Mouse (Mus musculus): ENCODE measurements around the gene Tpra1.

The Tpra1 gene

DNA sequence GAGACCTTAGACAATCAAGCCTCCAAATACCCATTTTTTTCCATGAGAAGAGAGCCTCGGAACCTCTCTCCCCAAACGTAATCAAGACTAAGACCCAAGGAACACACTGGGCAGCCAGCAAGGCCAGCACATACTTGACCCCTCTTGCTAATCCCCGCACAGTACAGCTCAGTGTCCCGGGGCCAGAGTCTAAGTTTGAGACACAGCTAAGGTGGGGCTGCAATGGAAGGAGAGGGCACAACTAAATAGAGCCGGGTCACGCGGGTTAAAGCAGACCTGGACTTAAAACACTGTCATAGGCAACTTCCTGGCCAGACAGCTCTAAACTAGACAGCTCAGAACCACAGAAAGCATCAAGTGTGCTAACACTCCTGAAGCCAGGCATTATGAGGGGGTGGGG is 11.2 kb upstream of the Tpra1 start:
- no peak for DNase-seq (ENCODE audit: low spot score)

GRCm38 (mm10) chr6:88893559-88893958 is 8.5 kb upstream of the Tpra1 start:
- DNase-seq (ENCODE audit: low spot score): peak; percentile 36

DNA sequence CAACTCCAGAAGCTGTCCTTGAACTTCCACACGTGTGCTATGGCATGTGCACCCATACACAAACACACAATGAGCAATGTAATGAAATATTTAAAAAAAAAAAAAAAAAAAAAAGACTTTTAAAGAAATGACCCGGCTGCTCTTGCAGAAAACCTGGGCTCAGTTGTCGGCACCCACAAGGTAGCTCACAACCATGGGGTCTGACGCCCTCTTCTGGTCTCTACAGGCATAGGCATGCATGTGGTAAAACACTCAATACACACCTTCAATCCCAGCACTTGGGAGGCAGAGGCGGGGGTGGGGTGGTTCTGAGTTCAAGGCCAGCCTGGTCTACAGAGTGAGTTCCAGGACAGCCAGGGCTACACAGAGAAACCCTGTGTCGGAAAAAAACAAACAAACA is 6.1 kb upstream of the Tpra1 start:
- DNase-seq (ENCODE audit: low spot score): no peak

- DNase-seq (ENCODE audit: low spot score): no peak
These were observed 4.8 kb upstream of the Tpra1 start for GRCm38 (mm10) chr6:88897246-88897645.

- DNase-seq (ENCODE audit: low spot score): peak; percentile 96
These were observed 3.5 kb upstream of the Tpra1 start, which contains the start of gene Mcm2 for GRCm38 (mm10) chr6:88898534-88899048. Mcm2 (minus strand) TSS chr6:88898780.

DNA sequence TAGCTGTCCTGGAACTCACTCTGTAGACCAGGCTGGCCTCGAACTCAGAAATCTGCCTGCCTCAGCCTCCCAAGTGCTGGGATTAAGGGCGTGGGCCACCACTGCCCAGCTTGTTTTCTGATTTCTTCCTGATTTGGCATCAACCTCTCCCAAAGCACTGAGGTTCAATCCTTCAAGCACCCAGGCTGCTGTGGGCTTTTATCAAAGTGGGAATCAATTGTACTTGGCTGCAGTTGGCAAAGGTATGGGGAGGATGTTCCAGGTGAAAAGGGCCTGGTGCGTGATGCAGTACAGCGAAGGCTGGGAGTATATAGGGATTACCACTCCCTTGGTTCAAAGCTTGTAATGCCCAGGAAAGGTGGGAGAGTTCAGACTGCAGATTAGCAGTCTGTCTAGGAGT is 3.0 kb upstream of the Tpra1 start:
- DNase-seq (ENCODE audit: low spot score): no peak

GRCm38 (mm10) chr6:88899628-88900027 is 2.4 kb upstream of the Tpra1 start:
- DNase-seq (ENCODE audit: low spot score): no peak

DNA sequence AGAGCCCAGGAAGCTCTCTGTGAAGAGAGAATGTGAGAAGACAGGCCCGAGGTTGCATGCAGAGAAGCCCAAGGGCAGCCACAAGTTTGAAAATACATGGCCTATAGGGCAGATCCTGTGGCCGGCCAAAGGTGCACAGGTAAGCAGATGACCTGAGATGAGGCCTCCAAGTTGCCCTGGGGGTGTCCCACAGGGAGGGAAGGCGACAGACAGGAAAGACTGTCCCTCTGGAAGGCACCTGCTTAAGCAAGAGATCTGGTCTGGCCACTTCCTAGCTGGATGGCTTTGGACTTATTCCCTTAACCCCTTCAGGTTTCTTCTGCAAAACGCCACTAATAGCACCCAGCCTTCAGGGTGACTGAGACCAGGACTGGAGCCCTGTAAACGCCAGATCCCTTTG is 580 bp upstream of the Tpra1 start:
- peak; percentile 53 for DNase-seq (ENCODE audit: low spot score)

GRCm38 (mm10) chr6:88903708-88904107 is 1.7 kb downstream of the Tpra1 start:
- no peak for DNase-seq (ENCODE audit: low spot score)

DNA sequence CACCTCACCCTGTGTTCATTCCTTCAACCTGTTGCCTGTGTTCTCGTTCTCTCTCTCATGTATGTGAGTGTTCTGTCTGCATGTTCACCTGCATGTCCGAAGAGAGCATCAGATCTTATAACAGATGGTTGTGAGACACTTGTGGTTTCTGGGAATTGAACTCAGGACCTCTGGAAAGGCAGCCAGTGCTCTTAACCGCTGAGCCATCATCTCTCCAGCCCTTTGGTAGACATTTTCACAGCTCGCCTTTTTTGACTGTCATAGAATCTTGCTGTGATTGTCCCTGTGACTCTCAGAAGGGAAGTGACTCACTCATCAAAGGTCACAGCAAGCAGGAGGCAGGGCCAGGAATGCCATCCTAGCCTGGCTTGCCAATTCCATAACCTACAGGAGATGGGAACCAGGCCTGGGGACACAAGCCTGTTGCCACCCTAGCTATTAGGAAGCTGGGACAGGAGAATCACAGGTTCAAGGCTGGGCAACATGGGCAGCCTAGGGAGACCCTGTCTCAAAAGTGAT is 2.5 kb downstream of the Tpra1 start:
- DNase-seq (ENCODE audit: low spot score): no peak

DNA sequence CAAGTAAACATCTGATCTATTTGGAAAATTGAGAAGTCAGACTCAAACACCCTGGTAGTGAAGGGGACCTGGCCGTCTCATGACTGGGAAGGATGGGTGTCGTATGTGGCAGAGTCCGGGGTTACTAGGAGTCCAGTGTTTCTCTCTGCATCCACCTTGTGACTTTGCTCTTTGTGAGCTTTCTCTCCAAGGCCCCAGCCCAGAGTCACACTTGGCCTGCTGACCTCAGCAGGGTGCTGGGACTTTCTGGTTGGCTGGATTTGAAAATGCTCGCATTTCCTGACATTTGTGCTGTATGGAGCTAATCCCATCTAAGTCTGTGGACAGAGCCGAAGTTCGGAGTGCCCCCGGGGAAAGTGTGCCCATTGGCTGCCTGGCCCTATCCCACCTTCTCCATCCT is 3.0 kb downstream of the Tpra1 start:
- no peak for DNase-seq (ENCODE audit: low spot score)

- peak; percentile 82 for DNase-seq (ENCODE audit: low spot score)
These were observed 4.5 kb downstream of the Tpra1 start for GRCm38 (mm10) chr6:88906369-88907108.

GRCm38 (mm10) chr6:88909151-88909550 is 7.1 kb downstream of the Tpra1 start:
- no peak for DNase-seq (ENCODE audit: low spot score)

DNA sequence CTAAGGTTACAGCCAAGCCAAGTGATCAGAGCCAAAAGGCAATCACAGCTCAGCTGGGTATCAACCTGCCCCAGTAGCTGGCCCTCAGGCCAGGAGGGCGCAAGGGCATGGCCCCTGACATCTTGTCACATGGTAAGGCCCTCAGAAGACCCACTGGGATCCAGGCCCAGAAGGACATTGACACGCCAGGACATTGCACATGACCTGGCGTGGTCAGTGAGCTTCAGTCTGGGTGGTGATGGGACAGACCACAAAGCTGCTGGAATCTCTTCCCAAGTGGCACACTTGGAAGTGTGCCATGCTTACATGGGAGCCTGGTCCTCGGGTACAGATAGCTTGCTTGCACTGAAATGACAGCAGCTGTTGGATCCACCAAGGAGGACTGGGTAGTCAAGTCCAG is 11.0 kb downstream of the Tpra1 start:
- DNase-seq (ENCODE audit: low spot score): no peak

DNA sequence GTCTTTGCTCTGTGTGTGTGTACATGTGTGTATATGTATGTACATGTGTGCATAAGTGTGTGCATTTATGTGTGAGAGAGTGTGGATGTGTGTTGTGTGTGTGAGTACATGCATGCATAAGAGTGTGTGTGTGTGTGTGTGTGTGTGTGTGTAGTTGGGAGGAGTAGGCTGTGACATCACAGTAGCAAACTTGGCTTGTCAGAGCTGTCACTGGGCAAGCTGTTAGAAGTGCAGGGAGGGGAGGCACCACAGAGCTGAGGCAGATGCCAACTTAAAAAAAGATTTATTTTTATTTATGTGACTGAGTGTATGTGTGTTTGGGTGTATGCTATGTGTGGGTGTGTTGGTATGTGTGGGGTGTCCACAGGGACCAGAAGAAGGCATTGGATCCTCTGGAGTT is 11.4 kb downstream of the Tpra1 start:
- no peak for DNase-seq (ENCODE audit: low spot score)

- no peak for DNase-seq (ENCODE audit: low spot score)
These were observed 12.7 kb downstream of the Tpra1 start for GRCm38 (mm10) chr6:88914799-88915198.

DNA sequence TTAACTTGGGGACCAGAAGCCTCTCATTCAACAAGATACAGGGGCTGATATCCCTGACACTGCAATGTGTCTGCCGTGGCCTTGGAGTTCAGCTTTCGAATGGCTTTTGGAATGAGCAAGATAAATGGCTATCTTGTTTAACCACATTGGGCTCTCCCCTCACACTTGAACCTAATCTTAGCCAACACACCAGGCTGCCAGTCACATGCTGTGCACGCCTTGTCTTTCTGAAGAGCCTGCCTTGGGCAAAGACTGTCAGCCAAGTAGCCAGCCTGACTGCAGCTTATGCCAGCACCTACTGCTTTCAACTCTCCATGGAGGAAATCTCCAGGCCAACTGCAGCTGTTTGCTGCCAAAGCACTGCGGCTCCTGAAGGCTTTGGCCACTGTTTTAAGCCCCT is 13.5 kb downstream of the Tpra1 start:
- no peak for DNase-seq (ENCODE audit: low spot score)

DNA sequence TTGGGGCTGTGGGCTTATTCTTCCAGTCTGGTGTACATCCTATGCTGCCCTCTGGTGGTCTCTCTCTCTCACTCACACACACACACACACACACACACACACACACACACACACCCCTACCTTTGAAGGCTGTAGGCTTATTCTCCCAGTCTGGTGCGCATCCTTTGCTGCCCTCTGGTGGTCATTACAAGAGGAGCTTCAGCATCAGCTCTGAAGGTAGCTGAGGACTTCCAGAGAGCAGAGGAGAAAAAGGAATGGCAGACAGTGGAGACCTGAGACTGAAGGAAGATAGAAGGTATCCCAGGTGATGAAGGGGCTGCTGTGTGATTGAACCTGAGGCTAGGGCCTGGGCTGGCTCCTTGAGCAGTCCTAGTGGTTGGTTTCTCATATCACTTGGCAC is 14.1 kb downstream of the Tpra1 start:
- no peak for DNase-seq (ENCODE audit: low spot score)

GRCm38 (mm10) chr6:88918802-88919201 is 16.8 kb downstream of the Tpra1 start:
- no peak for DNase-seq (ENCODE audit: low spot score)

- peak; percentile 93 for DNase-seq (ENCODE audit: low spot score)
These were observed 22.6 kb downstream of the Tpra1 start for GRCm38 (mm10) chr6:88924502-88925275.

GRCm38 (mm10) chr6:88925640-88926205 is 23.7 kb downstream of the Tpra1 start:
- no peak for DNase-seq (ENCODE audit: low spot score)

DNA sequence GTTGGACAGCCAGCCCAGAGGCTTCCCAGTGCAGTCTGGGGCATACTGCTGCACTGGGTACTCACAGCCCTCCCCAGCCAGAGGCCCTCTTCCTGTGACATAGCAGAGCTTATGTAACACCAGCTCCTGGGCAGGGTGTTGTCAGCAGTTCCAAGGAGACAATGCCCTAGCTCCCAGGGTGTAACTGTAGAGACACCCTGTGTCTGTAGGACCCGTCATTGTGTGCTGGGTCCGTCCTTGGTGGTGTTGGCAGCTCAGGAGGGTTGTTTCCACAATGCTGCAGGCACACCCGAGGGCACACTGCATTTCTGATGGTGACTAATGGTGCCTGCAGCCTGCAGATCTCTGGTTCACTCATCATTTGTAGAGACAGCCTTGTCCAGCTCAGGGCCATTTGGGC is 24.8 kb downstream of the Tpra1 start:
- peak; percentile 87 for DNase-seq (ENCODE audit: low spot score)

- DNase-seq (ENCODE audit: low spot score): peak; percentile 77
These were observed 25.5 kb downstream of the Tpra1 start for GRCm38 (mm10) chr6:88927595-88927994.
